Mouse (Mus musculus): ENCODE measurements around the gene Olfr525. TPM values are rescaled to one million over a fixed set of nuclear protein-coding genes. Genes with fewer than 3 reads are reported as not detected.

Olfr525 gene
- not detected for total RNA-seq (2021)

GRCm38 (mm10) chr7:140320558-140320957 is at the start of gene Olfr525:
TSS of gene Olfr525 (plus strand) at chr7:140320858.
- no peak for DNase-seq (ENCODE audit: low spot score)
- intact Hi-C loops (cut with DNase I): no loop called here

- intact Hi-C loops (cut with DNase I): no loop called here
- DNase-seq (ENCODE audit: low spot score): no peak
These were observed 24.9 kb upstream of the Olfr525 start for GRCm38 (mm10) chr7:140295746-140296145.

GRCm38 (mm10) chr7:140296876-140297275 is 23.8 kb upstream of the Olfr525 start:
- intact Hi-C loops (cut with DNase I): no loop called here
- no peak for DNase-seq (ENCODE audit: low spot score)

- intact Hi-C loops (cut with DNase I): no loop called here
- no peak for DNase-seq (ENCODE audit: low spot score)
These were observed 21.2 kb upstream of the Olfr525 start for GRCm38 (mm10) chr7:140299416-140299815.

- intact Hi-C loops (cut with DNase I): no loop called here
- DNase-seq (ENCODE audit: low spot score): no peak
These were observed 735 bp upstream of the Olfr525 start for GRCm38 (mm10) chr7:140319861-140320385.

GRCm38 (mm10) chr7:140321135-140321534 is 477 bp downstream of the Olfr525 start:
- intact Hi-C loops (cut with DNase I): loop anchor here (1.0 kb wide), 1 partner anchor 99 kb away; no protein-coding TSS in a partner anchor

GRCm38 (mm10) chr7:140329766-140330304 is 9.2 kb downstream of the Olfr525 start:
- intact Hi-C loops (cut with DNase I): no loop called here
- no peak for DNase-seq (ENCODE audit: low spot score)

More at GRCm38 (mm10) chr7:140321135-140321534, 477 bp downstream of the Olfr525 start:
- no peak for DNase-seq (ENCODE audit: low spot score)

- no peak for DNase-seq (ENCODE audit: low spot score)
- intact Hi-C loops (cut with DNase I): no loop called here
These were observed 13.1 kb downstream of the Olfr525 start, which contains the start of gene Olfr527 for GRCm38 (mm10) chr7:140333717-140334116. TSS of gene Olfr527 (plus strand) at chr7:140334017.

- no peak for DNase-seq (ENCODE audit: low spot score)
- intact Hi-C loops (cut with DNase I): no loop called here
These were observed 40.9 kb downstream of the Olfr525 start, which contains the start of gene Olfr60 for GRCm38 (mm10) chr7:140361571-140361970. TSS of gene Olfr60 (minus strand) at chr7:140361671.

GRCm38 (mm10) chr7:140374300-140374699 is 53.6 kb downstream of the Olfr525 start:
- intact Hi-C loops (cut with DNase I): no loop called here
- DNase-seq (ENCODE audit: low spot score): no peak

- intact Hi-C loops (cut with DNase I): no loop called here
- DNase-seq (ENCODE audit: low spot score): no peak
These were observed 55.6 kb downstream of the Olfr525 start, which contains the start of gene Olfr530 for GRCm38 (mm10) chr7:140376231-140376630. TSS of gene Olfr530 (minus strand) at chr7:140376331.

GRCm38 (mm10) chr7:140376911-140377310 is 56.3 kb downstream of the Olfr525 start:
- intact Hi-C loops (cut with DNase I): no loop called here
- DNase-seq (ENCODE audit: low spot score): no peak

Other genes starting within 250 kb of the Olfr525 start
- gene Caly, start 238.3 kb upstream of the Olfr525 start, total RNA-seq (2021): not detected
- gene Prap1, start 227.5 kb upstream of the Olfr525 start, total RNA-seq (2021): not detected
- gene Fuom, start 218.4 kb upstream of the Olfr525 start, total RNA-seq (2021): 10 to 100 TPM; 80.9 to 84.0 TPM
- 1 to 10 TPM; 3.5 to 3.7 TPM for gene Paox, start 205.1 kb upstream of the Olfr525 start, total RNA-seq (2021)
- gene Echs1, start 204.4 kb upstream of the Olfr525 start, total RNA-seq (2021): 100 to 1,000 TPM; 441 to 471 TPM
- 10 to 100 TPM; 22.9 to 30.8 TPM for gene Mtg1, start 183.3 kb upstream of the Olfr525 start, total RNA-seq (2021)
- gene Sprn, start 166.0 kb upstream of the Olfr525 start, total RNA-seq (2021): under 1 TPM; 0.36 to 0.84 TPM
- gene Olfr522, start 156.1 kb upstream of the Olfr525 start, total RNA-seq (2021): not detected
- gene Olfr523, start 147.6 kb upstream of the Olfr525 start, total RNA-seq (2021): not detected
- not detected for gene Olfr524, start 114.9 kb upstream of the Olfr525 start, total RNA-seq (2021)
- not detected for gene Cd163l1, start 102.6 kb upstream of the Olfr525 start, total RNA-seq (2021)
- gene 5830411N06Rik, start 73.6 kb upstream of the Olfr525 start, total RNA-seq (2021): not detected
- not detected for gene Olfr527, start 13.2 kb downstream of the Olfr525 start, total RNA-seq (2021)
- not detected for gene Olfr60, start 40.8 kb downstream of the Olfr525 start, total RNA-seq (2021)
- gene Olfr530, start 55.5 kb downstream of the Olfr525 start, total RNA-seq (2021): not detected
- gene Olfr531, start 82.1 kb downstream of the Olfr525 start, total RNA-seq (2021): not detected
- gene Olfr532, start 100.8 kb downstream of the Olfr525 start, total RNA-seq (2021): not detected
- not detected for gene Olfr533, start 142.5 kb downstream of the Olfr525 start, total RNA-seq (2021)
- not detected for gene Olfr535, start 163.4 kb downstream of the Olfr525 start, total RNA-seq (2021)
- not detected for gene Olfr536, start 186.5 kb downstream of the Olfr525 start, total RNA-seq (2021)
- not detected for gene Olfr538, start 247.0 kb downstream of the Olfr525 start, total RNA-seq (2021)

Data from heart, postnatal 25 days (tissue).